Mouse (Mus musculus): ENCODE measurements around the gene Gpr84. TPM values are rescaled to one million over a fixed set of nuclear protein-coding genes. Genes with fewer than 3 reads are reported as not detected.

Gpr84 gene
- polyA plus RNA-seq, 1 experiment: 0.13 TPM

DNA sequence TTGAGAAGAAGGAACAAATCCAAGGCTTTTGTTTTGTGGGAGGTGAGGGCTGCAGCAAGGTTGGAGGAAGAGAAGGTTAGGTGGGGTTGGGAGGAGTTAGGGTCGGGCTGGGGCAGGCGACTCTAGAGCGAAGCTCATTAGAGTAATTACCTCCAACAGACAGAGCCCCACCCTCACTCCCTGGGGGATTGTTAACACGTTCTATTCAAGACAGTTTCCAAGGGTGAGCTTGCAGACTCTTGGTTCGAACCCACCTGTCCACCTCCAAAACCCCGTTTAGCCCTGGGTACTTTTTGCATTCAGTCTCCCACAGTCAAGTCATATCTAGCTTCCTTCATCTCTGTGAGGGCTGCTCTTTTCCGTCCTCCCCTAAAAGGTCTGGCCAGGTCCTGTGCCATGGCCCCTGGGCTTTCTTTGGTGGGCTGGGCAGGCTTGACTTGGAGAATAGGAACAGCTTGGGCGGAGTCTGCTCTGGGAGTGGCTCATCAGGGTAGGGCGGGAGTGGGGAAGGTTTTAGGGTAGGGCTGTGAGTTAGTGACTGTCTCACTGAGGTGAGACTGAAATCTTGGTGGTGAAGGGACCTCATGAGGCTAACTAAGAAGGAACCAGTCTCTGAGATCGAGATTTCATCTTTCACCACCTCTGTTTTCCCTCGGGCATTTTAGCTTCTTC is 26.7 kb upstream of the Gpr84 start:
- H3K27me3 ChIP-seq (replicated peaks; ENCODE audit: control insufficient read depth, insufficient read depth, low read length): no peaks in the 10 kb centered on the region; the same call in 1 of the 2 replicates
- 0 out of 2 replicates have a peak, but pooled peaks cover 2% of the 10 kb centered on the region for H3K4me1 ChIP-seq (ENCODE audit: control insufficient read depth, insufficient read depth, low read length)
- H3K36me3 ChIP-seq (ENCODE audit: control insufficient read depth, insufficient read depth, low read length): no peaks in the 10 kb centered on the region
- H3K27ac ChIP-seq (ENCODE audit: insufficient read depth, low read depth, low read length): no peak overlapping the region
- no peak overlapping the region for H3K4me3 ChIP-seq (ENCODE audit: insufficient read depth, low read depth, low read length)
- 53% methylated on average over 11 of the region's 11 CpGs for WGBS
- TF ChIP-seq CTCF (conservative IDR thresholded peaks at IDR 0.05; ENCODE audit: insufficient read depth, insufficient read length, low read depth, low read length): no peak
- TF ChIP-seq POLR2A (IDR thresholded peaks at IDR 0.05; ENCODE audit: low read depth, low read length): no peak
- no peak for DNase-seq

DNA sequence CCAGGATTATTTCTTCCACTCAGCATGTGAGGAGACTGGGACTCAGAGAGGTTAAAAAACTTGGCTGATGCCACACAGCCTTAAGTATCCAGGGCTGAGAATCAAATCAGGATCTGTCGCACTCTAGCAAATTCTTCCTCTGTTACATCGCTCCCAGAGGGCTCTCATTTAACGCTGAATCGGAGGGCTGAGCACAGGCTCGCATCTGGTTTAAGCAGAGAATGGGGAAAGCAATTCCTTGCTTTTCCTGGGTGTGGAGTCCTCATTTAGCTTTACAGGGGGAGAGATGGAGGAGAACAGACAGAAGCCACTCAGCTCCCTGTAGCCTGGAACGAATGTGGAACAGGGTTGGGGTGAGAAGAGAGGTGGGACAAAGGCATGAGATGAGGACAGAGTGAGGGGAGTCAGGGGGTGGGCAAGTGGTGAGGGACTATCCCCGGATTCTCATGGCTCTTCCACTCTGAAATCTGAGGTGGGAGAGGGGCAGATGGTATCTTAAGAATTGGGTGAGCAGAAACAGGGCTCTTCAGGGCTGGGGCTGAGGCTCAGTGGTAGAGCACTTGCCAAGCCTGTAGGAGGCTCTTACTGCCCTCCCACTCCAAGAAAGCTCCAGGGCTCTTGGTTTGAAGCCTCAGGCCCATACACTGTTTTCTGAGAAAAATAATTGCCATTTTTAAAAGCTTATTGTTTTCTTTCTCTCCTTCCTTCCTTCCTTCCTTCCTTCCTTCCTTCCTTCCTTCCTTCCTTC is 25.2 kb upstream of the Gpr84 start:
- no peaks in the 10 kb centered on the region for H3K36me3 ChIP-seq (ENCODE audit: control insufficient read depth, insufficient read depth, low read length)
- H3K4me3 ChIP-seq (ENCODE audit: insufficient read depth, low read depth, low read length): no peak overlapping the region
- 0 out of 2 replicates have a peak, but pooled peaks cover 2% of the 10 kb centered on the region for H3K4me1 ChIP-seq (ENCODE audit: control insufficient read depth, insufficient read depth, low read length)
- no peak for DNase-seq
- TF ChIP-seq CTCF (conservative IDR thresholded peaks at IDR 0.05; ENCODE audit: insufficient read depth, insufficient read length, low read depth, low read length): no peak
- TF ChIP-seq POLR2A (IDR thresholded peaks at IDR 0.05; ENCODE audit: low read depth, low read length): no peak
- H3K27ac ChIP-seq (ENCODE audit: insufficient read depth, low read depth, low read length): no peak overlapping the region
- WGBS: 68% methylated on average over 7 of the region's 7 CpGs
- no peaks in the 10 kb centered on the region; the same call in 1 of the 2 replicates for H3K27me3 ChIP-seq (replicated peaks; ENCODE audit: control insufficient read depth, insufficient read depth, low read length)

- H3K4me3 ChIP-seq (ENCODE audit: insufficient read depth, low read depth, low read length): no peak overlapping the region
- no peaks in the 10 kb centered on the region for H3K4me1 ChIP-seq (ENCODE audit: control insufficient read depth, insufficient read depth, low read length)
- WGBS: 85% methylated on average over 3 of the region's 3 CpGs
- TF ChIP-seq POLR2A (IDR thresholded peaks at IDR 0.05; ENCODE audit: low read depth, low read length): no peak
- TF ChIP-seq CTCF (conservative IDR thresholded peaks at IDR 0.05; ENCODE audit: insufficient read depth, insufficient read length, low read depth, low read length): no peak
- no peak overlapping the region for H3K27ac ChIP-seq (ENCODE audit: insufficient read depth, low read depth, low read length)
- no peak for DNase-seq
- H3K36me3 ChIP-seq (ENCODE audit: control insufficient read depth, insufficient read depth, low read length): no peaks in the 10 kb centered on the region
- no peaks in the 10 kb centered on the region; the same call in 1 of the 2 replicates for H3K27me3 ChIP-seq (replicated peaks; ENCODE audit: control insufficient read depth, insufficient read depth, low read length)
Measured at GRCm38 (mm10) chr15:103335040-103335439, 24.6 kb upstream of the Gpr84 start.

DNA sequence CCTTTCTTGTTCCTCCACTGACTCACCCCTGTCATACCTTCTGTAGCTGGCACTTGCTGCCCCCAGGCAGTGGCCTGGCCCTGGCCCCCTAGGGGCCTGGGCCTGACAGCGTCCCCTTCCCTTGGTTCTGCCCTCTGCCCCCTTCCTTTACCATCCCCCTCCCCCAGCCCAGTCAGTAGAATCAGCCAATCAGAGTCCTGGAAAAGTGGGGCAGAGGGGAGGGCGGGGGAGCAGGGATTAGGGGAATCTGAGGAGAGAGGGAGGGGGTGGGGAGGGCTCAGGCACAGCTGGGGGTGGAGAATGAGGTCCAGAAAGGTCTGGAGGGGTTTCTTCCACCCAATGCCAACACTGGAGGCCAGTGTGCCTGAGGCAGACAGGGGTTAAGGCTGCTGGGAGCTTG is 23.8 kb upstream of the Gpr84 start:
- no peak overlapping the region for H3K27ac ChIP-seq (ENCODE audit: insufficient read depth, low read depth, low read length)
- no peak overlapping the region for H3K4me3 ChIP-seq (ENCODE audit: insufficient read depth, low read depth, low read length)
- no peaks in the 10 kb centered on the region for H3K36me3 ChIP-seq (ENCODE audit: control insufficient read depth, insufficient read depth, low read length)
- no peak for TF ChIP-seq CTCF (conservative IDR thresholded peaks at IDR 0.05; ENCODE audit: insufficient read depth, insufficient read length, low read depth, low read length)
- no peak for TF ChIP-seq POLR2A (IDR thresholded peaks at IDR 0.05; ENCODE audit: low read depth, low read length)
- H3K4me1 ChIP-seq (ENCODE audit: control insufficient read depth, insufficient read depth, low read length): no peaks in the 10 kb centered on the region
- 55% methylated on average over 2 of the region's 2 CpGs for WGBS
- H3K27me3 ChIP-seq (replicated peaks; ENCODE audit: control insufficient read depth, insufficient read depth, low read length): no peaks in the 10 kb centered on the region
- no peak for DNase-seq

- H3K27me3 ChIP-seq (replicated peaks; ENCODE audit: control insufficient read depth, insufficient read depth, low read length): no peaks in the 10 kb centered on the region
- no peak for TF ChIP-seq CTCF (conservative IDR thresholded peaks at IDR 0.05; ENCODE audit: insufficient read depth, insufficient read length, low read depth, low read length)
- no peak for TF ChIP-seq POLR2A (IDR thresholded peaks at IDR 0.05; ENCODE audit: low read depth, low read length)
- H3K27ac ChIP-seq (ENCODE audit: insufficient read depth, low read depth, low read length): no peak overlapping the region
- 81% methylated on average over 5 of the region's 5 CpGs for WGBS
- H3K4me1 ChIP-seq (ENCODE audit: control insufficient read depth, insufficient read depth, low read length): no peaks in the 10 kb centered on the region
- H3K4me3 ChIP-seq (ENCODE audit: insufficient read depth, low read depth, low read length): no peak overlapping the region
- no peaks in the 10 kb centered on the region for H3K36me3 ChIP-seq (ENCODE audit: control insufficient read depth, insufficient read depth, low read length)
- no peak for DNase-seq
Measured at GRCm38 (mm10) chr15:103333738-103334137, 23.3 kb upstream of the Gpr84 start.

DNA sequence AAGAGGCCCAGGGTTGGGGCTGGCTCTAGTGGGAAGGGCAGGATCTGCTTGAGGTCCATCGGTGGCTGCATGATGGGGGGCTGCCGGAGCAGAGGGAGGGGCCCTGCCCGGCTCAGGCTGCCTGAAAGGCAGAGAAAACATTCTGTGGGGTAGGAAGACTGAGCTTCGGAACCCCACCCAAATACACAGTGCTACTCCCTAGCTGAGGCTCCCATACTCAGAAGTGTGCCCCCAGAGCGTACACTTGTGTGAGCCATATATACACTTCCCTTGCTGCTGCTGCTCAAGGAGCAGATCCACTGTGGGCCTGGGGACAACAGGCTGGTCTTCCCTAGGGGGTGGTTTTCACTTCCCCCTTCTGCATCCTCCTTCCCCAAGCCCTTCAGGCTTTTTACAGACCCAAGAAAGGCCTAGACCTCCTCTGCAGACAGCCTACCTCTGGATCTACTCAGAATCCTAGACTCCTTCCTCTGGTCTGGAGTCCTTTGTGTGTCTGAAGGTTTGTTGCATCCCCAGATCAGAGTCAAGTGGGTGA is 22.7 kb upstream of the Gpr84 start:
- TF ChIP-seq POLR2A (IDR thresholded peaks at IDR 0.05; ENCODE audit: low read depth, low read length): no peak
- no peak for TF ChIP-seq CTCF (conservative IDR thresholded peaks at IDR 0.05; ENCODE audit: insufficient read depth, insufficient read length, low read depth, low read length)
- H3K27ac ChIP-seq (ENCODE audit: insufficient read depth, low read depth, low read length): no peak overlapping the region
- WGBS: 71% methylated on average over 5 of the region's 5 CpGs
- DNase-seq: no peak
- no peaks in the 10 kb centered on the region for H3K27me3 ChIP-seq (replicated peaks; ENCODE audit: control insufficient read depth, insufficient read depth, low read length)
- H3K4me3 ChIP-seq (ENCODE audit: insufficient read depth, low read depth, low read length): no peak overlapping the region
- no peaks in the 10 kb centered on the region for H3K36me3 ChIP-seq (ENCODE audit: control insufficient read depth, insufficient read depth, low read length)
- H3K4me1 ChIP-seq (ENCODE audit: control insufficient read depth, insufficient read depth, low read length): no peaks in the 10 kb centered on the region

Data from kidney, adult 2 months (tissue).